Mouse (Mus musculus): ENCODE results near the gene Pafah1b3.

DNA sequence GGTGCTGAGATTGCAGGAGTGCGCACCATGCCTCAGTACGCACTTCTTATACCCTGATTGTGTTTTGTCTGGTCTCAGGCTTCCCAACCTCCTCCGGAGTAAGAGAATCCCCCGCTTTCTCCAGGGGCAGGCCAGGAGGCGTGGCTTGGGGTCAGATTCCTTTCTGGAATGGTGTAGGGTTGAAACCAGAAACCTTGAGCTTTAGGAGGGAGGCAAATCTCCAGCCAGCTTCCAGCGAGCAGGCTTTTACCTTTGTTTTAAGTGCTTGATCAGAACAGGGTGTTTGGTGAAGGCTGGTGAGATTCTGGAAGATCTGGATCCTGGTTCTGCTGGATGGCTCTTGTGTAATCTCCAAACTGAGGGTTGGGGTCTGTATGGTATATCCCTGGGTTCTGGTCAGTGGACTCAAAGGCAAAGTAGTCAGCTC lies 24.3 kb upstream of the Pafah1b3 start:
- TF ChIP-seq CTCF (IDR thresholded peaks at IDR 0.05; ENCODE audit: control insufficient read depth, insufficient read depth, insufficient replicate concordance, low read depth, low read length) (no peak), POLR2A (IDR thresholded peaks at IDR 0.05; ENCODE audit: control insufficient read depth, low read depth, low read length) (no peak)

All from testis, adult 2 months (tissue).